Mouse (Mus musculus) B cell, adult (primary cell): Measurements from ENCODE around the gene Gm28870. TPM values are rescaled to one million over a fixed set of nuclear protein-coding genes. Genes with fewer than 3 reads are reported as not detected.

ENCODE experiments used
- total RNA-seq: library from RNA; stranded (reverse); gene quantifications from 4 replicates; pipeline ENCODE4 v1.2.4, GENCODE M21; 2023; ENCODE audit not compliant: inconsistent age

Gene Gm28870
- total RNA-seq, result not detected in 4 replicates

DNA sequence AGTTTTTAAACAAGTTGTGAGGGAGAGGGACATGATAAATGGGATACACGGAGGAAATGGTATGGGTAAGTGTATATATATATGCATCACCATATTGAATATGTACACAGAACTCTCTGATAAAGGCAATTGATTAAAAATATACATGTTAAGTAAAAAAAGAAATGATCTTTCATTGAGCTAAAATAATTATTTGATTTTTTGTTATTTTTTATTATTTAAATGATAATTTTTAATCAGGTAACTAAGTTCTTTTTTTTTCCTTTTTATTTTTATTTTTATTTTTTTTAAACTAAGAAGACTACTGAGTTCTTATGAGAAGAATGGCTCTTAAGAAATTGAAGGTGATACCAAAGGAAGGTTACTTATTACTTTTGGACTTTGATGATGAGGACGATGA, at the start of gene Gm28870:
Gene Gm28870, plus strand, starts transcription at position 301 of the 400 bp plus-strand sequence.

